31 mouse cellular contexts compared by ENCODE assay signal in genomic region chr16:28885474-28885873, GRCm38 (mm10). TPM values are rescaled to one million over a fixed set of nuclear protein-coding genes. Genes with fewer than 3 reads are reported as not detected.
DNase-seq lines count a peak whose midpoint lies in the region; ATAC-seq and TF ChIP-seq lines count a peak whose summit lies in the region.
"Had no signal": no experiment of that assay in that cellular context is flagged by ENCODE, and none has a peak within 500 bp of the region (broad histone marks: within the 10 kb centered on the region; RNA-seq: fewer than 3 reads in every experiment).

No protein-coding gene starts in this region.

- TF ChIP-seq CTCF in liver, adult 2 months (IDR thresholded peaks at IDR 0.05; ENCODE audit: low read depth, low read length), result no peak
- TF ChIP-seq CTCF in brain, embryonic 14.5 days (IDR thresholded peaks at IDR 0.05; ENCODE audit: borderline replicate concordance, extremely low read depth, insufficient read depth, insufficient read length), result no peak

- H3K9me3 ChIP-seq in forebrain, embryonic 13.5 days (replicated peaks), result 0 out of 2 replicates have a peak, but pooled peaks cover 3% of the 10 kb centered on the region
- peaks cover 6% of the 10 kb centered on the region for H3K9me3 ChIP-seq in forebrain, embryonic 12.5 days
- H3K9me3 ChIP-seq in hindbrain, embryonic 15.5 days, result no peaks in the 10 kb centered on the region
- peaks cover 8% of the 10 kb centered on the region for H3K9me3 ChIP-seq in hindbrain, embryonic 12.5 days (replicated peaks)
- H3K9me3 ChIP-seq in liver, embryonic 12.5 days (replicated peaks), result 0 out of 2 replicates have a peak, but pooled peaks cover 3% of the 10 kb centered on the region
- H3K9me3 ChIP-seq: neural tube, embryonic 12.5 days had no signal

- peaks cover 31% of the 10 kb centered on the region; the same call in 1 of the 2 replicates for H3K79me2 ChIP-seq in liver, adult 2 months (ENCODE audit: control insufficient read depth, insufficient read depth, low read length)

- H3K27ac ChIP-seq in forebrain, embryonic 13.5 days, result peak overlapping the region; percentile 22; the same call in 1 of the 2 replicates
- H3K27ac ChIP-seq in forebrain, embryonic 12.5 days, result no peak overlapping the region
- H3K27ac ChIP-seq in hindbrain, embryonic 15.5 days (replicated peaks), result no peak overlapping the region
- H3K27ac ChIP-seq in hindbrain, embryonic 12.5 days, result no peak overlapping the region
- peak overlapping the region; percentile 91 for H3K27ac ChIP-seq in liver, adult 2 months (replicated peaks; ENCODE audit: insufficient read depth, low read depth, low read length)
- no peak overlapping the region for H3K27ac ChIP-seq in liver, embryonic 12.5 days
- H3K27ac ChIP-seq: embryonic facial prominence, embryonic 12.5 days; kidney, postnatal 0 days; limb, embryonic 13.5 days; liver, embryonic 13.5 days; midbrain, embryonic 12.5 days; neural tube, embryonic 12.5 days had no signal

- peaks cover 35% of the 10 kb centered on the region for H3K4me1 ChIP-seq in forebrain, embryonic 13.5 days
- H3K4me1 ChIP-seq in forebrain, embryonic 12.5 days, result peaks cover 31% of the 10 kb centered on the region
- peaks cover 46% of the 10 kb centered on the region for H3K4me1 ChIP-seq in hindbrain, embryonic 15.5 days (replicated peaks)
- H3K4me1 ChIP-seq in hindbrain, embryonic 12.5 days, result peaks cover 40% of the 10 kb centered on the region
- H3K4me1 ChIP-seq in liver, adult 2 months (ENCODE audit: control insufficient read depth, insufficient read depth, low read length), result peaks cover 42% of the 10 kb centered on the region
- H3K4me1 ChIP-seq in liver, embryonic 12.5 days, result 0 out of 2 replicates have a peak, but pooled peaks cover 28% of the 10 kb centered on the region
- H3K4me1 ChIP-seq: megakaryocyte, embryonic 14.5 days had no signal

- no peak overlapping the region for H3K4me2 ChIP-seq in forebrain, embryonic 13.5 days
- no peak overlapping the region for H3K4me2 ChIP-seq in forebrain, embryonic 12.5 days
- H3K4me2 ChIP-seq in hindbrain, embryonic 15.5 days, result 0 out of 2 replicates have a peak overlapping the region, but pooled peaks have one; percentile 10
- H3K4me2 ChIP-seq in hindbrain, embryonic 12.5 days (replicated peaks), result no peak overlapping the region
- H3K4me2 ChIP-seq in liver, embryonic 12.5 days, result no peak overlapping the region
- H3K4me2 ChIP-seq: embryonic facial prominence, embryonic 12.5 days; heart, embryonic 12.5 days; limb, embryonic 13.5 days; liver, embryonic 13.5 days; midbrain, embryonic 12.5 days had no signal

- H3K9ac ChIP-seq in forebrain, embryonic 13.5 days, result no peak overlapping the region
- no peak overlapping the region for H3K9ac ChIP-seq in forebrain, embryonic 12.5 days
- no peak overlapping the region for H3K9ac ChIP-seq in hindbrain, embryonic 15.5 days
- no peak overlapping the region for H3K9ac ChIP-seq in hindbrain, embryonic 12.5 days
- peak overlapping the region; percentile 41 for H3K9ac ChIP-seq in liver, adult 2 months (ENCODE audit: low read depth, low read length)
- H3K9ac ChIP-seq in liver, embryonic 12.5 days, result no peak overlapping the region
- H3K9ac ChIP-seq: embryonic facial prominence, embryonic 12.5 days; heart, embryonic 12.5 days; limb, embryonic 13.5 days; liver, embryonic 13.5 days; midbrain, embryonic 12.5 days; neural tube, embryonic 12.5 days had no signal

- 67% methylated on average over 8 of the region's 8 CpGs for WGBS in forebrain, embryonic 13.5 days
- WGBS in forebrain, embryonic 12.5 days, result 75% methylated on average over 8 of the region's 8 CpGs
- WGBS in hindbrain, embryonic 15.5 days, result 45% methylated on average over 8 of the region's 8 CpGs
- 71% methylated on average over 8 of the region's 8 CpGs for WGBS in hindbrain, embryonic 12.5 days
- 22% methylated on average over 8 of the region's 8 CpGs for WGBS in liver, adult 2 months
- 80% methylated on average over 8 of the region's 8 CpGs for WGBS in liver, embryonic 12.5 days (ENCODE audit: insufficient replicate concordance)

- H3K27me3 ChIP-seq in forebrain, embryonic 13.5 days, result no peaks in the 10 kb centered on the region
- H3K27me3 ChIP-seq in forebrain, embryonic 12.5 days, result no peaks in the 10 kb centered on the region
- H3K27me3 ChIP-seq in hindbrain, embryonic 15.5 days, result no peaks in the 10 kb centered on the region
- H3K27me3 ChIP-seq in hindbrain, embryonic 12.5 days, result no peaks in the 10 kb centered on the region
- H3K27me3 ChIP-seq in liver, adult 2 months (ENCODE audit: control insufficient read depth, insufficient read depth, low read length), result no peaks in the 10 kb centered on the region
- H3K27me3 ChIP-seq in liver, embryonic 12.5 days (replicated peaks), result no peaks in the 10 kb centered on the region
- H3K27me3 ChIP-seq: embryonic facial prominence, embryonic 12.5 days; heart, embryonic 12.5 days; limb, embryonic 13.5 days; liver, embryonic 13.5 days; megakaryocyte, embryonic 14.5 days; midbrain, embryonic 12.5 days; neural tube, embryonic 12.5 days; Patski had no signal

- ATAC-seq in forebrain, embryonic 13.5 days, result peak; percentile 34; the same call in 1 of the 2 replicates
- no peak for ATAC-seq in forebrain, embryonic 12.5 days (ENCODE audit: low FRiP score)
- ATAC-seq in hindbrain, embryonic 15.5 days (ENCODE audit: low FRiP score, low read depth), result no peak
- no peak for ATAC-seq in hindbrain, embryonic 12.5 days (ENCODE audit: low FRiP score)
- no peak for ATAC-seq in liver, embryonic 12.5 days
- ATAC-seq: intestine, postnatal 0 days; lung, postnatal 0 days; Patski had no signal

- no peak overlapping the region for H3K4me3 ChIP-seq in forebrain, embryonic 13.5 days
- no peak overlapping the region for H3K4me3 ChIP-seq in forebrain, embryonic 12.5 days (replicated peaks)
- H3K4me3 ChIP-seq in hindbrain, embryonic 15.5 days, result no peak overlapping the region
- H3K4me3 ChIP-seq in hindbrain, embryonic 12.5 days, result no peak overlapping the region
- peak overlapping the region; percentile 11; the same call in 1 of the 2 replicates for H3K4me3 ChIP-seq in liver, adult 2 months (ENCODE audit: insufficient read depth, low read depth, low read length)
- no peak overlapping the region for H3K4me3 ChIP-seq in liver, embryonic 12.5 days
- H3K4me3 ChIP-seq: embryonic facial prominence, embryonic 12.5 days; heart, embryonic 12.5 days; limb, embryonic 13.5 days; liver, embryonic 13.5 days; megakaryocyte, embryonic 14.5 days; midbrain, embryonic 12.5 days; neural tube, embryonic 12.5 days had no signal

- no peak for DNase-seq in liver, adult 2 months (ENCODE audit: extremely low read depth, low read depth, low spot score)
- DNase-seq in brain, embryonic 14.5 days (ENCODE audit: low read depth), result peak; percentile 27
- DNase-seq: adrenal gland, postnatal 10 days; cerebellum, adult 11 months; cerebellum, adult 9-11 months; embryo, embryonic 11 days; gastrocnemius, postnatal 36 days; heart, adult 18-20 months; heart, postnatal 4 days; kidney, postnatal 4 days; liver, embryonic 13.5 days; lung, adult 18-20 months; lung, postnatal 4 days; thymus, adult 2 months; thymus, postnatal 36 days had no signal

- no peaks in the 10 kb centered on the region for H3K36me3 ChIP-seq in forebrain, embryonic 13.5 days (ENCODE audit: poor library complexity, severe bottlenecking)
- no peaks in the 10 kb centered on the region for H3K36me3 ChIP-seq in forebrain, embryonic 12.5 days (replicated peaks)
- peaks cover 4% of the 10 kb centered on the region; the same call in 1 of the 2 replicates for H3K36me3 ChIP-seq in hindbrain, embryonic 15.5 days
- H3K36me3 ChIP-seq in hindbrain, embryonic 12.5 days, result peaks cover 7% of the 10 kb centered on the region; the same call in 1 of the 2 replicates
- H3K36me3 ChIP-seq in liver, adult 2 months (ENCODE audit: control insufficient read depth, insufficient read depth, low read length), result no peaks in the 10 kb centered on the region
- H3K36me3 ChIP-seq in liver, embryonic 12.5 days, result no peaks in the 10 kb centered on the region
- H3K36me3 ChIP-seq: liver, embryonic 13.5 days; neural tube, embryonic 12.5 days had no signal

- TF ChIP-seq POLR2A in liver, adult 2 months (IDR thresholded peaks at IDR 0.05; ENCODE audit: extremely low read depth, insufficient read depth, low read length), result no peak
- TF ChIP-seq POLR2A in brain, embryonic 14.5 days (IDR thresholded peaks at IDR 0.05; ENCODE audit: borderline replicate concordance, extremely low read depth, insufficient read depth, insufficient read length, poor library complexity, severe bottlenecking), result no peak

RNA-seq across cellular contexts. Expression of gene Mb21d2, which starts 44.0 kb away (rescaled TPM):
- 4.4 and 5.4 TPM in 2 replicates for polyA plus RNA-seq in forebrain, embryonic 13.5 days (2015; fragmentation: Nextera tagmentation; extraction: Ambion mirVana)
- 5.8 and 6.6 TPM in 2 replicates for polyA plus RNA-seq in forebrain, embryonic 12.5 days (2016; fragmentation: Nextera tagmentation; extraction: Ambion mirVana)
- 21.6 and 22.5 TPM in 2 replicates for polyA plus RNA-seq in hindbrain, embryonic 15.5 days (2015; fragmentation: Nextera tagmentation; extraction: Ambion mirVana)
- polyA plus RNA-seq in hindbrain, embryonic 12.5 days (2016; fragmentation: Nextera tagmentation; extraction: Ambion mirVana), result 11.7 and 12.9 TPM in 2 replicates
- 8.3 and 8.6 TPM in 2 replicates for total RNA-seq in liver, adult 2 months (2014; rRNA removed)
- 14.1 and 14.7 TPM in 2 replicates for polyA plus RNA-seq in liver, adult 2 months (2012; rRNA removed)
- polyA plus RNA-seq in liver, embryonic 12.5 days (2016; fragmentation: Nextera tagmentation; extraction: Ambion mirVana), result 2.5 and 3.1 TPM in 2 replicates
- polyA plus RNA-seq in brain, embryonic 14.5 days (2012; rRNA removed), result 28.4 and 44.0 TPM in 2 replicates
- total RNA-seq: MEL had no signal

Comparison
In these comparisons a context has a peak if more than half of its experiments do, and no peak if none do; other contexts are left out.
1. H3K27ac ChIP-seq: peak in forebrain, embryonic 13.5 days (single experiment) and liver, adult 2 months (single experiment); none in forebrain, embryonic 12.5 days (single experiment), hindbrain, embryonic 15.5 days (single experiment), hindbrain, embryonic 12.5 days (single experiment) and liver, embryonic 12.5 days (single experiment).